Mouse (Mus musculus): ENCODE data around the gene Fes. TPM values are rescaled to one million over a fixed set of nuclear protein-coding genes. Genes with fewer than 3 reads are reported as not detected.
"Not testable (repeated sequence)": the region's sequence is repeated elsewhere in the genome, so short reads cannot be mapped to it uniquely, and the experiment has no call there.

The Fes gene
- total RNA-seq, 4 experiments from 2014 or later = 7.1 to 20.3 (median 15.2) TPM

- DNase-seq = no peak
Measured at GRCm38 (mm10) chr7:80404101-80404894, 16.6 kb upstream of the Fes start.

- peak; percentile 79 for DNase-seq
Measured at GRCm38 (mm10) chr7:80403551-80403950, 15.8 kb upstream of the Fes start.

DNA sequence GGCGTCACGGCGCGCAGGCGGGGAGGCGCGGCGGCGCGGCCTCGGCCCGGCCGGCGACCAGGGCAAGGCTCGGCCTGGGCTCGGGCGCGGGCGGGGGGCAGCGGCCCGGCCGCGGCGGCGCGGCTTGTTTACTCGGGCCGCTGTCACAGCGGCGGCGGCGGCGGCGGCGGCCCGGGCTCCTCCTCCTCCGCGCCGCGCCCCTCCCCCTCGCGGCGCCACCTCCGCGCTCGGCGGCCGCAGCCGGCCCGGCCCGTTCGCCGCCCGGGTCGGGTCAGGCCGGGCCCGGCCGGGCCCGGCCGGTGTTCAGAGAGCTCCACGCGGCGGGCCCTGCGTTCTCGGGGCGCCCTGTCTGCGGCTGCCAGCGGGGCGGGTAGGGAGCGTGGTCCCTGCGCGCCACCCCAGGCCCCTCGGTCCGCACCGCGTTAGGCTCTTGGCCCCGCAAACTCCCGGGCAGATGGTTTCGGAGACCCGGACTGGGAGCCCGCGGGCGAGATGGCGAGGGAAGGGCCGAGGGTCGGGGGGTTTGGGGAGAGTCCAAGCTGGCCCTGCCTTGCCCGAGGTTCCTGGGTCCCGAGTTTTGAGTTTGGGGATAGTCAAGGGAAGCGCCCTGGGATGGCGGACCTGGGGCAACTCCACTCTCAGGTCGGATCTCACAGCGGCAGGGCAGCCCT lies 15.0 kb upstream of the Fes start:
- DNase-seq = no peak

- no peak for DNase-seq
Measured at GRCm38 (mm10) chr7:80401860-80402641, 14.3 kb upstream of the Fes start.

DNA sequence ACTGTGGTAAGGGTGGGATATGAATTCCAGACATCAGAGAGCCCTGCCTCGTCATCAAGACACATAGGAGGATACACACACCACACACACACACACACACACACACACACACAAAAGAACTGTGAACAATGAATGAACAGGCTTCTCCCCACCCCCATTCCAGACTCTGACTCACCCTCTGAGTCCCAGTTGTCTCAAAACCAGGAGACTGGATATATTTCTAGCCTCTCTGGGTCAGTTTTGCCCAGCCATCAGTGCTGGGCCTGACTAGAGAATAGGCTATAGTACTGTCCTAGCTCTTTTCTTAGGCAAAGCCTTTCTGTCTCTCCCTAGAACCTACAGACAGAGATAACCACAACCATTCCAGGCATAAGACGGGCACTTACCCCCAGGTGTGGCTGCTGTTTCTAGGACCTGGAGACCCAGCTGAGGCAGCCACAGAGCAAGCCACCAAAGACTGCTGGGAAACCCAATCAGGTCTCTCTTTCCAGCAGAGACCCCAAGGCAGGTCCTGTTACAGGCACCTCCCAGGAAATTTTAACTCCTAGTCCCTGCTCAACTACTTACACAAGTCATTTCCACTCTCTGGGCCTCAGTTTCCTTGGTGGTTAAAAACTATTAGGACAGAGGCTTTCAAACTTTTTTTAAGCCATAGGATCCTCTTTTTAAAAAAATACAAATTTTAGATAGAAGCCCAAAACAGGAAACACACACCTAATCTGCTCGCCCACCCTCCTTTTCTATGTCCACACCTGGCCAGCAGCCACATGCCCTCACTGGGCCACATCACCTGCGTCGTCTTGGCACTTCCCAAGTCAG lies 13.5 kb upstream of the Fes start:
- no peak for DNase-seq

DNA sequence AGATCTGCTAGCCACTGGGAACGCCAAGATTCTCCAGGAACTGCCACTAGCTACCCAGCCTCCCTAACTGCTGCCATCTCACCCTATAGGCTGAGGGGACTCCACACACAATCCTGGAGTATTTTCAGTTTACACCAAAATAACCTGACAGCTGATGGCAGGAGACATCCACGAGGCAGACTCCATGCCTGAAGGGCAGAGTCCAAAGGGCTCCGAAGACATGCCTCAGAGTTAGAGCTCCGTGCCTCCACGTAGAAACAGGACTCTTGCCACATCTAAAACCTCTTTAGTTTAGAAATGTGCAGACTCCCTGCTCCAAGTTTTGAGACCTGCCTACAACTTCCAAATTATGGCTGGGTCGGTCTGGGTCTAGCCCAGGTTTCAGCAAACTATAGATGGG lies 12.8 kb upstream of the Fes start:
- no peak for DNase-seq

DNA sequence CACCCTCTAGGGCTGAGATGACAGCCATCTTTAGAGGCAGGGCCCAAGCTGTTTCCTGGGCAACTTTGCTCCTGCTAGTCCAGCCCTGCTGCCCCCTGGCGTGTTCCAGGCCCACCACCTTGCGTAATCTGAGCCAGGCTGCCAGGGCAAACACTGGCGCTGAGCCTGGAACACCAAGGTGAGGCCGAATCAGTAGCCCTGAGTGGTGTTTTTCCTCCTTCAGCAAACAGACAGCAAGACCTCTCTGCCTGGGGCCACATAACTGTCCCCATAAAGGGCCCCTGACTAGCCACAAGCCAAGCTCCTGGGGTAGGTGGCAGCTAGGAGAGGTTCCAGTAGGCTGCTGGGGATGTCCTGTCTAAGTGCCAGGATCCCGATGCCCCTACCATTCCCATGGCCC lies 12.4 kb upstream of the Fes start:
- DNase-seq = peak; percentile 72

- DNase-seq = no peak
Measured at GRCm38 (mm10) chr7:80398654-80399444, 11.1 kb upstream of the Fes start.

- DNase-seq = no peak
Measured at GRCm38 (mm10) chr7:80397986-80398385, 10.2 kb upstream of the Fes start.

GRCm38 (mm10) chr7:80396427-80396826 lies 8.7 kb upstream of the Fes start:
- not testable (repeated sequence) for DNase-seq

DNA sequence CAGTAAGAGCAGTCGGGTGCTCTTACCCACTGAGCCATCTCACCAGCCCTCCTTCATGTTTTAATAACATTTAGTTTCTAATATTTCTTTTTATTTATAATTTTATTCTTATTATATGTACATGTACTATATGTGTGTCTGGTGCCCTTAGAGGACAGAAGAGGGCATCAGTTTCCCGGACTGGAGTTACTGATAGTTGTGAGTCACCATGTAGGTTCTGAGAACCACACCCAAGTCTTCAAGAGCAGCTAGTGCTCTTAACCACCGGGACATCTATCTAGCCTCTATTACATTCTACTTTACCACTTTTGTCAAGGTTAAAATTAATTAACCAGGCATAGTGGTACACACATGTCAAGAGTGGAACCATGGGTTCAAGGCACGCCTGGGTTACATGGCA lies 6.9 kb upstream of the Fes start:
- DNase-seq = no peak

DNA sequence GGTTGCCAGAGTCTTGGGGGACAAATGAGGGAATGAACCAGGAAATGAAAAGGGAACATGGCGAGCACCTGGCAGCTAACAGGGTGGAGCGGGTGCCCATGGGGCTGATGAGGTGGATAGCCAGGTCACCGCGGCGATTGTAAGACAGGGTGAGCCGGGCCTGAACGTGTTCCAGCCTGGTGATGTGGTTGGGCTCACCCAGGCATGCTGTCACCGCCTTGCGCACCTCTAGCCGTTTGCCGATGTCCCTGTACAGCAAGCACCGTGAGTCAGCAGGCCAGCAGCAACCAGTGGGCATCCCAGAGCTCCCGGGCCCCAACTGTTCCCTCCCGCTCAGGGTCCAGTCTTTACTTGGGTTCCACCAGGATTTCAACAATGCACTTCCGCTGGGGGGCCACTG lies 4.4 kb upstream of the Fes start:
- no peak for DNase-seq

- DNase-seq = no peak
Measured at GRCm38 (mm10) chr7:80387033-80387632, 613 bp downstream of the Fes start.

- peak; percentile 81 for DNase-seq
Measured at GRCm38 (mm10) chr7:80386235-80386930, 1.4 kb downstream of the Fes start.

DNA sequence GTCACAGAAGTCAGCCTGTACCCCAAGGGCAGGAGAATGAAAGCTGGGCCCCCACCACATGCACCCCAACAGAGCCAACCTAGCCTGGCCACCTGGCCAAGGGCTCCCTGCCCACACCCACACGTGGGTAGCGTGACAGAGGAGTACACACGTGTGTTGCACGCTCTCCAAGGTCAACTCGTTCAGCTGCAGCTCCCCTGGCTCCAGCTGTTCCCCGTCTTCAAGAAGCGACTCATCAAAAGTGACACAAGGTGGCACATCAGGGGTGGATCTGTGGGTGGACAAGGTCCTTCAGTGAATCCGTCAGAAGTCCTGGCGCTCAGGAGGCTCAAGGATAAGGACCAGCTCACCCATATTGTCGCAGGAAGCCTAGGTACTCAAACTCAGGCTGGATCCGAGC lies 4.8 kb downstream of the Fes start:
- no peak for DNase-seq

- DNase-seq = no peak
Measured at GRCm38 (mm10) chr7:80379531-80379930, 8.2 kb downstream of the Fes start.

GRCm38 (mm10) chr7:80377471-80377870 lies 10.3 kb downstream of the Fes start:
- no peak for DNase-seq

GRCm38 (mm10) chr7:80376192-80376591 lies 11.6 kb downstream of the Fes start:
- DNase-seq = no peak

DNA sequence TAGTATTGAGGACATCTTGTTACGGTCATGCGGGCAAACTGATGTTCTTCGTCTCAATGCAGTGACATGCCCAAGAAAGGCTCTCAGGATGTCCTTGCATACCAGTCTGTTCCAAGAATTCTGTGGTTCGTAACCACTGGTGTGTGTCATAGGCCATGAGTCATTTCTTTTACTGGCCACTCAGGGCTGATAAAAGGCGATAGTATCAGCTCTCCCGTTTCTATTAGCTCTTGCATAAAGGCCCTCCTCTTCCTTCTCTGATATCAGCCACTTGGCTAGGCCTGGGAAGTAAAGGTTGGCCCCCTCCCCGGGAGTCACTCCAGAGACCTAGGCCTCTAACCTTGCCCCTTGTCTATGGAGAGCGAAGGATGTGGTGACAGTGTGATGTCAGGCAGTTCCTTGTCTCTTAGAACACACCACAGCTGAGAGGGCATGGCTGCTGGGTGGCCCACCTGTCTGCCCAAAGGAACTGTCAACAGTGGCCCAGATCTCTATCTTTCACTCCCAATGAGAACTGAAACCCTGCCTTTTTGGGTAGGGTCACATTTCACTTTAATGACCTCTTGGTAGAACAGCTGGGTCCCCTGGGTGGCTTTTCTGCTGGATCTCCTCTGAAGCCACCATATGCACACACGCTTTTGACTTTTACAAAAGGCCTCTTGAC lies 12.2 kb downstream of the Fes start:
- DNase-seq = peak; percentile 75

- no peak for DNase-seq
Measured at GRCm38 (mm10) chr7:80374733-80375132, 13.0 kb downstream of the Fes start.
